ENCODE assay signal across 25 mouse cellular contexts in genomic region chr5:29470271-29470670, GRCm38 (mm10). TPM values are rescaled to one million over a fixed set of nuclear protein-coding genes. Genes with fewer than 3 reads are reported as not detected.
DNase-seq lines count a peak whose midpoint lies in the region; ATAC-seq and TF ChIP-seq lines count a peak whose summit lies in the region.
"Had no signal": no experiment of that assay in that cellular context is flagged by ENCODE, and none has a peak within 500 bp of the region (broad histone marks: within the 10 kb centered on the region; RNA-seq: fewer than 3 reads in every experiment).

No protein-coding gene starts in this region.

- TF ChIP-seq CTCF in midbrain, postnatal 0 days (IDR thresholded peaks at IDR 0.05): no peak

- ATAC-seq in embryonic facial prominence, embryonic 11.5 days (replicated peaks; ENCODE audit: insufficient number of reproducible peaks, low FRiP score, low TSS enrichment, low read depth): no peak
- no peak for ATAC-seq in hindbrain, embryonic 11.5 days (ENCODE audit: low FRiP score)
- no peak for ATAC-seq in hindbrain, embryonic 14.5 days (ENCODE audit: low FRiP score)
- no peak for ATAC-seq in midbrain, embryonic 11.5 days (ENCODE audit: low FRiP score)
- ATAC-seq in midbrain, postnatal 0 days (ENCODE audit: low FRiP score): no peak
- ATAC-seq: activated CD4-positive, CD25-positive, alpha-beta regulatory T cell, adult 4 months; CD4-positive, CD25-positive, alpha-beta regulatory T cell, adult 4 months; Patski had no signal

- H3K27me3 ChIP-seq in embryonic facial prominence, embryonic 11.5 days (ENCODE audit: control insufficient read depth, insufficient read depth, low read length): peaks cover 75% of the 10 kb centered on the region
- H3K27me3 ChIP-seq in embryonic facial prominence, embryonic 10.5 days (replicated peaks; ENCODE audit: low read depth, poor library complexity, severe bottlenecking): peaks cover 100% of the 10 kb centered on the region
- peaks cover 93% of the 10 kb centered on the region for H3K27me3 ChIP-seq in hindbrain, embryonic 11.5 days (ENCODE audit: control insufficient read depth, insufficient read depth, low read length)
- H3K27me3 ChIP-seq in hindbrain, embryonic 14.5 days (ENCODE audit: control insufficient read depth, insufficient read depth, low read length): peaks cover 100% of the 10 kb centered on the region
- H3K27me3 ChIP-seq in midbrain, embryonic 11.5 days (ENCODE audit: control insufficient read depth, insufficient read depth, low read length): peaks cover 89% of the 10 kb centered on the region
- H3K27me3 ChIP-seq in midbrain, postnatal 0 days (ENCODE audit: insufficient read depth, low read length): peaks cover 66% of the 10 kb centered on the region
- H3K27me3 ChIP-seq: CH12.LX had no signal

- H3K9ac ChIP-seq in embryonic facial prominence, embryonic 11.5 days (replicated peaks; ENCODE audit: low read length): no peak overlapping the region
- no peak overlapping the region for H3K9ac ChIP-seq in hindbrain, embryonic 11.5 days (ENCODE audit: low read depth, low read length)
- H3K9ac ChIP-seq in hindbrain, embryonic 14.5 days: no peak overlapping the region
- H3K9ac ChIP-seq in midbrain, embryonic 11.5 days (ENCODE audit: low read length): no peak overlapping the region
- H3K9ac ChIP-seq in midbrain, postnatal 0 days (replicated peaks; ENCODE audit: low read length, poor library complexity, severe bottlenecking): no peak overlapping the region

- H3K4me2 ChIP-seq in embryonic facial prominence, embryonic 11.5 days (ENCODE audit: low read depth, low read length): no peak overlapping the region
- no peak overlapping the region for H3K4me2 ChIP-seq in hindbrain, embryonic 11.5 days (replicated peaks; ENCODE audit: low read depth, low read length)
- H3K4me2 ChIP-seq in hindbrain, embryonic 14.5 days (replicated peaks): no peak overlapping the region
- H3K4me2 ChIP-seq in midbrain, embryonic 11.5 days: no peak overlapping the region
- no peak overlapping the region for H3K4me2 ChIP-seq in midbrain, postnatal 0 days (ENCODE audit: low read depth, low read length, poor library complexity, severe bottlenecking)

- DNase-seq in embryo, embryonic 10.5 days (ENCODE audit: low spot score): peak; percentile 43
- DNase-seq in embryo, embryonic 9.5 days (ENCODE audit: extremely low spot score): no peak
- DNase-seq in embryonic facial prominence, embryonic 11.5 days (ENCODE audit: low spot score): peak; percentile 9
- DNase-seq in embryonic facial prominence, embryonic 10.5 days (ENCODE audit: low spot score): no peak
- DNase-seq in hindbrain, embryonic 11.5 days (ENCODE audit: low spot score): peak; percentile 48
- no peak for DNase-seq in hindbrain, embryonic 14.5 days (ENCODE audit: low spot score)
- peak; percentile 92 for DNase-seq in midbrain, embryonic 11.5 days (ENCODE audit: low spot score, missing footprints)
- DNase-seq in midbrain, postnatal 0 days (ENCODE audit: low spot score): no peak
- DNase-seq: adrenal gland, adult 2 months; adrenal gland, adult 8-10 months; adrenal gland, postnatal 10 days; adrenal gland, postnatal 14 days; adrenal gland, postnatal 25 days; adrenal gland, postnatal 36 days; B cell, adult 2 months; cerebellum, adult 11 months; cerebellum, adult 11-12 months had no signal

- H3K36me3 ChIP-seq in embryonic facial prominence, embryonic 11.5 days (replicated peaks; ENCODE audit: control insufficient read depth, insufficient read depth, low read depth, low read length): no peaks in the 10 kb centered on the region
- no peaks in the 10 kb centered on the region for H3K36me3 ChIP-seq in embryonic facial prominence, embryonic 10.5 days (replicated peaks)
- H3K36me3 ChIP-seq in hindbrain, embryonic 11.5 days (ENCODE audit: control insufficient read depth, insufficient read depth, low read length): no peaks in the 10 kb centered on the region
- no peaks in the 10 kb centered on the region for H3K36me3 ChIP-seq in hindbrain, embryonic 14.5 days (replicated peaks; ENCODE audit: control insufficient read depth, insufficient read depth)
- no peaks in the 10 kb centered on the region for H3K36me3 ChIP-seq in midbrain, embryonic 11.5 days (ENCODE audit: control insufficient read depth, insufficient read depth, low read length)
- H3K36me3 ChIP-seq in midbrain, postnatal 0 days (ENCODE audit: insufficient read depth, low read length): no peaks in the 10 kb centered on the region
- H3K36me3 ChIP-seq: G1E had no signal

- WGBS in embryonic facial prominence, embryonic 11.5 days: 8% methylated on average over 5 of the region's 5 CpGs
- WGBS in embryonic facial prominence, embryonic 10.5 days: 6% methylated on average over 5 of the region's 5 CpGs
- WGBS in hindbrain, embryonic 11.5 days: 8% methylated on average over 5 of the region's 5 CpGs
- 8% methylated on average over 5 of the region's 5 CpGs for WGBS in hindbrain, embryonic 14.5 days
- 8% methylated on average over 5 of the region's 5 CpGs for WGBS in midbrain, embryonic 11.5 days
- WGBS in midbrain, postnatal 0 days: 8% methylated on average over 5 of the region's 5 CpGs

- H3K9me3 ChIP-seq in embryonic facial prominence, embryonic 11.5 days (replicated peaks; ENCODE audit: control insufficient read depth, low read length): no peaks in the 10 kb centered on the region
- no peaks in the 10 kb centered on the region for H3K9me3 ChIP-seq in embryonic facial prominence, embryonic 10.5 days
- H3K9me3 ChIP-seq in hindbrain, embryonic 11.5 days (ENCODE audit: control insufficient read depth, low read length): no peaks in the 10 kb centered on the region
- no peaks in the 10 kb centered on the region for H3K9me3 ChIP-seq in hindbrain, embryonic 14.5 days (ENCODE audit: control insufficient read depth, low read length)
- H3K9me3 ChIP-seq in midbrain, embryonic 11.5 days (ENCODE audit: control insufficient read depth, low read length): no peaks in the 10 kb centered on the region
- no peaks in the 10 kb centered on the region for H3K9me3 ChIP-seq in midbrain, postnatal 0 days (ENCODE audit: low read length)
- H3K9me3 ChIP-seq: G1E had no signal

- no peak overlapping the region for H3K27ac ChIP-seq in embryonic facial prominence, embryonic 11.5 days (replicated peaks; ENCODE audit: low read depth, low read length)
- H3K27ac ChIP-seq in embryonic facial prominence, embryonic 10.5 days (replicated peaks): no peak overlapping the region
- H3K27ac ChIP-seq in hindbrain, embryonic 11.5 days (ENCODE audit: low read depth, low read length): no peak overlapping the region
- H3K27ac ChIP-seq in hindbrain, embryonic 14.5 days: no peak overlapping the region
- H3K27ac ChIP-seq in midbrain, embryonic 11.5 days (ENCODE audit: low read depth, low read length): no peak overlapping the region
- H3K27ac ChIP-seq in midbrain, postnatal 0 days (ENCODE audit: low read depth, low read length): no peak overlapping the region

- H3K4me1 ChIP-seq in embryonic facial prominence, embryonic 11.5 days (ENCODE audit: control insufficient read depth, insufficient read depth, low read length): no peaks in the 10 kb centered on the region
- peaks cover 13% of the 10 kb centered on the region for H3K4me1 ChIP-seq in embryonic facial prominence, embryonic 10.5 days
- 0 out of 2 replicates have a peak, but pooled peaks cover 2% of the 10 kb centered on the region for H3K4me1 ChIP-seq in hindbrain, embryonic 11.5 days (replicated peaks; ENCODE audit: control insufficient read depth, insufficient read depth, low read length)
- 0 out of 2 replicates have a peak, but pooled peaks cover 6% of the 10 kb centered on the region for H3K4me1 ChIP-seq in hindbrain, embryonic 14.5 days (replicated peaks; ENCODE audit: control insufficient read depth, insufficient read depth, low read length)
- peaks cover 7% of the 10 kb centered on the region; the same call in 1 of the 2 replicates for H3K4me1 ChIP-seq in midbrain, embryonic 11.5 days (ENCODE audit: control insufficient read depth, insufficient read depth, low read length)
- H3K4me1 ChIP-seq in midbrain, postnatal 0 days (ENCODE audit: insufficient read depth, low read length): peaks cover 5% of the 10 kb centered on the region; the same call in 1 of the 2 replicates

- no peak overlapping the region for H3K4me3 ChIP-seq in embryonic facial prominence, embryonic 11.5 days (ENCODE audit: low read depth, low read length)
- H3K4me3 ChIP-seq in embryonic facial prominence, embryonic 10.5 days: no peak overlapping the region
- no peak overlapping the region for H3K4me3 ChIP-seq in hindbrain, embryonic 11.5 days (ENCODE audit: low read depth, low read length)
- no peak overlapping the region for H3K4me3 ChIP-seq in hindbrain, embryonic 14.5 days (replicated peaks; ENCODE audit: low read length)
- no peak overlapping the region for H3K4me3 ChIP-seq in midbrain, embryonic 11.5 days (ENCODE audit: low read depth, low read length)
- H3K4me3 ChIP-seq in midbrain, postnatal 0 days (ENCODE audit: low read depth, low read length): no peak overlapping the region

RNA-seq across cellular contexts. Expression of gene Mnx1, which starts 8.0 kb away (rescaled TPM):
- not detected in 2 replicates for polyA plus RNA-seq in embryonic facial prominence, embryonic 11.5 days (2014; fragmentation: Nextera tagmentation; extraction: Ambion mirVana)
- not detected in 2 replicates for polyA plus RNA-seq in embryonic facial prominence, embryonic 10.5 days (2016; fragmentation: Nextera tagmentation; extraction: Ambion mirVana)
- polyA plus RNA-seq in hindbrain, embryonic 11.5 days (2014; fragmentation: Nextera tagmentation; extraction: Ambion mirVana): 0.32 and 0.74 TPM in 2 replicates
- 0.50 and 0.63 TPM in 2 replicates for polyA plus RNA-seq in hindbrain, embryonic 14.5 days (2014; fragmentation: Nextera tagmentation; extraction: Ambion mirVana)
- not detected in 2 replicates for polyA plus RNA-seq in midbrain, embryonic 11.5 days (2014; fragmentation: Nextera tagmentation; extraction: Ambion mirVana)
- total RNA-seq in midbrain, postnatal 0 days (2014; rRNA removed): not detected in 2 replicates
- polyA plus RNA-seq in midbrain, postnatal 0 days (2015; fragmentation: Nextera tagmentation; extraction: Ambion mirVana): not detected in 2 replicates
- total RNA-seq: adrenal gland, adult 18-20 months; adrenal gland, adult 2 months; adrenal gland, adult 8-10 months; adrenal gland, postnatal 10 days; adrenal gland, postnatal 14 days; adrenal gland, postnatal 25 days; adrenal gland, postnatal 36 days; G1E; MEL had no signal
- polyA plus RNA-seq: activated CD4-positive, CD25-positive, alpha-beta regulatory T cell, adult 4 months; adrenal gland, adult 2 months; C2C12; CD4-positive, CD25-positive, alpha-beta regulatory T cell, adult 4 months; G1E; Patski had no signal

RNA-seq across cellular contexts. Expression of gene Nom1, which starts 35.8 kb away (rescaled TPM):
- 24.2 and 25.3 TPM in 2 replicates for polyA plus RNA-seq in embryonic facial prominence, embryonic 11.5 days (2014; fragmentation: Nextera tagmentation; extraction: Ambion mirVana)
- polyA plus RNA-seq in embryonic facial prominence, embryonic 10.5 days (2016; fragmentation: Nextera tagmentation; extraction: Ambion mirVana): 35.8 and 36.4 TPM in 2 replicates
- 18.4 and 22.4 TPM in 2 replicates for polyA plus RNA-seq in hindbrain, embryonic 11.5 days (2014; fragmentation: Nextera tagmentation; extraction: Ambion mirVana)
- 14.1 and 15.2 TPM in 2 replicates for polyA plus RNA-seq in hindbrain, embryonic 14.5 days (2014; fragmentation: Nextera tagmentation; extraction: Ambion mirVana)
- 26.4 and 32.1 TPM in 2 replicates for polyA plus RNA-seq in midbrain, embryonic 11.5 days (2014; fragmentation: Nextera tagmentation; extraction: Ambion mirVana)
- 11.4 and 13.6 TPM in 2 replicates for total RNA-seq in midbrain, postnatal 0 days (2014; rRNA removed)
- polyA plus RNA-seq in midbrain, postnatal 0 days (2015; fragmentation: Nextera tagmentation; extraction: Ambion mirVana): 12.5 and 12.6 TPM in 2 replicates

Comparison
In these comparisons a context has a peak if more than half of its experiments do, and no peak if none do; other contexts are left out.
1. DNase-seq: peak in embryo, embryonic 10.5 days (single experiment), embryonic facial prominence, embryonic 11.5 days (single experiment), hindbrain, embryonic 11.5 days (single experiment) and midbrain, embryonic 11.5 days (single experiment); none in embryo, embryonic 9.5 days (single experiment), embryonic facial prominence, embryonic 10.5 days (single experiment), hindbrain, embryonic 14.5 days (single experiment) and midbrain, postnatal 0 days (single experiment).